Mouse (Mus musculus) megakaryocyte, embryonic 14.5 days (primary cell): ENCODE measurements at regions not wholly inside any gene's neighbourhood (a gene's known extent, or its start where the extent isn't known, plus 50 kb on each side); places are given as distances from the start of the nearest gene placed in this dataset.

Source experiments
- H3K27me3 ChIP-seq: replicated peaks from 2 replicates; pipeline ENCODE3; 2012; ENCODE audit warnings: inconsistent platforms
- H3K36me3 ChIP-seq: replicated peaks from 2 replicates; pipeline ENCODE3; 2012; ENCODE audit warnings: low read length, inconsistent platforms, mixed read lengths
- H3K4me1 ChIP-seq: 2 replicates; pipeline ENCODE4 v1.6.1; 2012; ENCODE audit warnings: inconsistent platforms
- H3K4me3 ChIP-seq: replicated peaks from 2 replicates; pipeline ENCODE3; 2012; ENCODE audit warnings: moderate library complexity, mild to moderate bottlenecking, inconsistent platforms
- H3K9me3 ChIP-seq: 2 replicates; pipeline ENCODE4 v1.6.1; 2012; ENCODE audit warnings: inconsistent platforms
- FLI1 ChIP-seq: IDR thresholded peaks from 2 replicates; pipeline ENCODE4 v1.6.1; 2012; ENCODE audit warnings: low read length, inconsistent platforms, mixed read lengths
- GATA1 ChIP-seq: IDR thresholded peaks from 3 replicates; pipeline ENCODE4 v1.6.1; 2012; ENCODE audit warnings: mixed read lengths, low read length, inconsistent platforms, borderline replicate concordance

GRCm38 (mm10) chr3:143834725-143835124 lies 370.3 kb downstream of the Lmo4 start:
- H3K4me3 ChIP-seq, result no peak overlapping the region
- TF ChIP-seq FLI1 (no peak), GATA1 (no peak)
- no peaks in the 10 kb centered on the region for H3K9me3 ChIP-seq
- no peaks in the 10 kb centered on the region for H3K4me1 ChIP-seq
- no peaks in the 10 kb centered on the region for H3K27me3 ChIP-seq
- no peaks in the 10 kb centered on the region for H3K36me3 ChIP-seq

- H3K9me3 ChIP-seq, result no peaks in the 10 kb centered on the region
- no peak overlapping the region for H3K4me3 ChIP-seq
- H3K27me3 ChIP-seq, result no peaks in the 10 kb centered on the region
- TF ChIP-seq GATA1 (no peak), FLI1 (no peak)
- no peaks in the 10 kb centered on the region for H3K4me1 ChIP-seq
- no peaks in the 10 kb centered on the region for H3K36me3 ChIP-seq
These were observed 381.6 kb downstream of the Lmo4 start for GRCm38 (mm10) chr3:143823395-143823777.

GRCm38 (mm10) chr3:143822564-143823394 lies 382.2 kb downstream of the Lmo4 start:
- H3K4me3 ChIP-seq, result no peak overlapping the region
- no peaks in the 10 kb centered on the region for H3K4me1 ChIP-seq
- no peaks in the 10 kb centered on the region for H3K9me3 ChIP-seq
- TF ChIP-seq FLI1 (no peak), GATA1 (no peak)
- no peaks in the 10 kb centered on the region for H3K36me3 ChIP-seq
- H3K27me3 ChIP-seq, result no peaks in the 10 kb centered on the region

GRCm38 (mm10) chr3:143807544-143807943 lies 397.5 kb downstream of the Lmo4 start:
- no peak overlapping the region for H3K4me3 ChIP-seq
- no peaks in the 10 kb centered on the region for H3K27me3 ChIP-seq
- no peaks in the 10 kb centered on the region for H3K4me1 ChIP-seq
- TF ChIP-seq FLI1 (no peak), GATA1 (no peak)
- H3K9me3 ChIP-seq, result peaks cover 17% of the 10 kb centered on the region; the same call in 1 of the 2 replicates
- no peaks in the 10 kb centered on the region for H3K36me3 ChIP-seq

- H3K9me3 ChIP-seq, result peaks cover 17% of the 10 kb centered on the region; the same call in 1 of the 2 replicates
- no peak for TF ChIP-seq GATA1
- TF ChIP-seq FLI1, result no peak
- H3K4me3 ChIP-seq, result no peak overlapping the region
- no peaks in the 10 kb centered on the region for H3K4me1 ChIP-seq
- no peaks in the 10 kb centered on the region for H3K36me3 ChIP-seq
- H3K27me3 ChIP-seq, result no peaks in the 10 kb centered on the region
These were observed 398.1 kb downstream of the Lmo4 start for GRCm38 (mm10) chr3:143806940-143807339.

GRCm38 (mm10) chr3:143797850-143798249 lies 407.2 kb downstream of the Lmo4 start:
- TF ChIP-seq FLI1, result no peak
- no peak for TF ChIP-seq GATA1
- H3K27me3 ChIP-seq, result no peaks in the 10 kb centered on the region
- no peak overlapping the region for H3K4me3 ChIP-seq
- H3K36me3 ChIP-seq, result no peaks in the 10 kb centered on the region
- no peaks in the 10 kb centered on the region for H3K9me3 ChIP-seq
- no peaks in the 10 kb centered on the region for H3K4me1 ChIP-seq

- TF ChIP-seq FLI1 (no peak), GATA1 (no peak)
- H3K9me3 ChIP-seq, result peaks cover 5% of the 10 kb centered on the region
- no peak overlapping the region for H3K4me3 ChIP-seq
- H3K4me1 ChIP-seq, result no peaks in the 10 kb centered on the region
- no peaks in the 10 kb centered on the region for H3K27me3 ChIP-seq
- no peaks in the 10 kb centered on the region for H3K36me3 ChIP-seq
These were observed 414.1 kb downstream of the Lmo4 start for GRCm38 (mm10) chr3:143790905-143791304.

- H3K9me3 ChIP-seq, result peaks cover 5% of the 10 kb centered on the region
- H3K4me1 ChIP-seq, result no peaks in the 10 kb centered on the region
- TF ChIP-seq GATA1, result no peak
- no peak for TF ChIP-seq FLI1
- H3K4me3 ChIP-seq, result no peak overlapping the region
- H3K36me3 ChIP-seq, result no peaks in the 10 kb centered on the region
- H3K27me3 ChIP-seq, result no peaks in the 10 kb centered on the region
These were observed 415.0 kb downstream of the Lmo4 start for GRCm38 (mm10) chr3:143789932-143790570.

GRCm38 (mm10) chr3:143786889-143787288 lies 418.1 kb downstream of the Lmo4 start:
- Histone ChIP-seq H3K4me3 (no peak overlapping the region), H3K9me3 (peaks cover 11% of the 10 kb centered on the region), H3K4me1 (no peaks in the 10 kb centered on the region), H3K27me3 (no peaks in the 10 kb centered on the region), H3K36me3 (no peaks in the 10 kb centered on the region)
- TF ChIP-seq GATA1 (no peak), FLI1 (no peak)

- Histone ChIP-seq H3K4me1 (no peaks in the 10 kb centered on the region), H3K36me3 (no peaks in the 10 kb centered on the region), H3K4me3 (no peak overlapping the region), H3K27me3 (no peaks in the 10 kb centered on the region), H3K9me3 (peaks cover 11% of the 10 kb centered on the region)
- TF ChIP-seq FLI1 (no peak), GATA1 (no peak)
These were observed 420.6 kb downstream of the Lmo4 start for GRCm38 (mm10) chr3:143784353-143784791.
